Mouse (Mus musculus) hindbrain, embryonic 10.5 days (tissue): ENCODE results near the gene Toporsl. TPM values are rescaled to one million over a fixed set of nuclear protein-coding genes. Genes with fewer than 3 reads are reported as not detected.

Experiments
- DNase-seq: peaks from one replicate; pipeline ENCODE4 v3.0.0-alpha.2; 2017; ENCODE audit warnings: low spot score
- H3K27ac ChIP-seq: fragments of 300-500 bp; sonication (generic); 2 replicates; pipeline ENCODE4 v1.5.1; 2016; ENCODE audit warnings: mild to moderate bottlenecking, moderate library complexity
- H3K27me3 ChIP-seq: fragments of 300-500 bp; sonication (generic); 2 replicates; pipeline ENCODE4 v1.6.1; 2016; ENCODE audit warnings: mild to moderate bottlenecking; ENCODE audit not compliant: poor library complexity, insufficient read depth, severe bottlenecking
- H3K36me3 ChIP-seq: fragments of 300-500 bp; sonication (generic); 2 replicates; pipeline ENCODE4 v1.6.1; 2016; ENCODE audit warnings: mild to moderate bottlenecking, moderate library complexity
- H3K4me1 ChIP-seq: fragments of 300-500 bp; sonication (generic); replicated peaks from 2 replicates; pipeline ENCODE4 v1.6.1; 2016; ENCODE audit warnings: mild to moderate bottlenecking
- H3K4me3 ChIP-seq: fragments of 300-500 bp; sonication (generic); 2 replicates; pipeline ENCODE4 v1.5.1; 2016; ENCODE audit warnings: mild to moderate bottlenecking, moderate library complexity
- H3K9me3 ChIP-seq: fragments of 300-500 bp; sonication (generic); 2 replicates; pipeline ENCODE4 v1.6.1; 2016; ENCODE audit warnings: mild to moderate bottlenecking, moderate library complexity
- WGBS: fragments of 180-500 bp; shearing (Covaris S2); methylation state at CpG from one replicate; pipeline ENCODE4 v1.1.7; 2016; 5-methylcytosine and 5-hydroxymethylcytosine counted together
- polyA plus RNA-seq: library from polyadenylated mRNA; unstranded; fragments of >200 nt; fragmentation: Nextera tagmentation; extraction: Ambion mirVana; gene quantifications from 2 replicates; pipeline ENCODE4 v1.2.1, GENCODE M21; 2016

Toporsl gene
- polyA plus RNA-seq: not detected in 2 replicates

DNA sequence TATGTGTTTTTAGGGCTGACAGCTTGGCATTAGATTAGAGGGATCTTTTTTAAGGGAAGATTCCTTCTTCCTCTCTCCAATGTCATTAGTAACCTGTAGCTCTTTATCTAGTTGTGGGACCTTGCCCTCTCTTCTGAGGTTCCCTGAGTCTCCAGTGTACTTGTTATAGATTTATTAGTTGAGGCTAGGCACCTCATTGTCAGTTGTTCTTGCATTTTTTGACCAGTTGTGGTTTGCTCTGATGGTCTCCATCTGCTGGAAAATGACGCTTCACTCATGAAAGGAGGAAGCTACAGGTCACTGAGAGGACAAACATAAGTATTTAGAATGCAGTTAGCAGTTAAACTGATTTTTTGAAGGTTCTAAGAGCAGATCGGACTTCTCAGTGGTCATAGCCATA, at the start of gene Toporsl:
Gene Toporsl, plus strand, starts transcription at position 348 of the 400 bp plus-strand sequence.
- Histone ChIP-seq H3K4me1 (no peaks in the 10 kb centered on the region), H3K36me3 (no peaks in the 10 kb centered on the region), H3K9me3 (no peaks in the 10 kb centered on the region), H3K27ac (no peak within 1 kb of the TSS), H3K4me3 (no peak within 1 kb of the TSS), H3K27me3 (no peaks in the 10 kb centered on the region)
- no peak for DNase-seq
- WGBS: 81% methylated on average over 2 of the region's 2 CpGs

DNA sequence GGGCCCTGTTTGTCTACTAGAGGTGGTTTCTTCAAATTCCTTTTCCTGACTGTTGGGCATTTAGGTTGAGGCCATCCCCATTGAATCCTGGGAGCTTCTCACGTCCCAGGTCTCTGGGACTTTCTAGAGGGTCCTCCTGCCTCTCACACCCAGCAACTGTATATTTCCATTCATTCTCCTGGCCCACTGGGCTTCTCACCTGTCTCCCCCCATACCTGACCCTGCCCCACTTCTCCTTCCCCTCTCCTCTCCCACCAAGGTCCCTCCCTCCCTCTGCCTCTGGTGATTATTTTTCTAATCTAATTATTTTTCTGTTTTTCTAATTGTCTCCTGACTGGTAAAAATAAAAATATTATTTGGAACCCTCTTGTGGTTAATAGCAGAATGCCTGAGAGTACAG, 38.4 kb upstream of the Toporsl start:
- no peak overlapping the region for H3K27ac ChIP-seq
- 66% methylated on average over 1 of the region's 1 CpGs for WGBS
- no peak for DNase-seq

GRCm38 (mm10) chr4:52558080-52558479, 38.0 kb upstream of the Toporsl start:
- Histone ChIP-seq H3K9me3 (no peaks in the 10 kb centered on the region), H3K27ac (no peak overlapping the region)
- DNase-seq: no peak

More for the DNA sequence above, 38.4 kb upstream of the Toporsl start:
- Histone ChIP-seq H3K9me3 (no peaks in the 10 kb centered on the region), H3K36me3 (no peaks in the 10 kb centered on the region), H3K4me1 (0 out of 2 replicates have a peak, but pooled peaks cover 4% of the 10 kb centered on the region), H3K27me3 (no peaks in the 10 kb centered on the region), H3K4me3 (no peak overlapping the region)

GRCm38 (mm10) chr4:52563859-52564258, 32.2 kb upstream of the Toporsl start:
- no peak for DNase-seq
- H3K4me3 ChIP-seq: no peak overlapping the region
- WGBS: 91% methylated on average over 1 of the region's 1 CpGs
- no peaks in the 10 kb centered on the region for H3K27me3 ChIP-seq
- H3K9me3 ChIP-seq: no peaks in the 10 kb centered on the region
- H3K36me3 ChIP-seq: no peaks in the 10 kb centered on the region
- H3K27ac ChIP-seq: no peak overlapping the region
- H3K4me1 ChIP-seq: no peaks in the 10 kb centered on the region

More at GRCm38 (mm10) chr4:52558080-52558479, 38.0 kb upstream of the Toporsl start:
- Histone ChIP-seq H3K36me3 (no peaks in the 10 kb centered on the region), H3K4me1 (0 out of 2 replicates have a peak, but pooled peaks cover 4% of the 10 kb centered on the region), H3K4me3 (no peak overlapping the region), H3K27me3 (no peaks in the 10 kb centered on the region)
- 39% methylated on average over 1 of the region's 1 CpGs for WGBS

DNA sequence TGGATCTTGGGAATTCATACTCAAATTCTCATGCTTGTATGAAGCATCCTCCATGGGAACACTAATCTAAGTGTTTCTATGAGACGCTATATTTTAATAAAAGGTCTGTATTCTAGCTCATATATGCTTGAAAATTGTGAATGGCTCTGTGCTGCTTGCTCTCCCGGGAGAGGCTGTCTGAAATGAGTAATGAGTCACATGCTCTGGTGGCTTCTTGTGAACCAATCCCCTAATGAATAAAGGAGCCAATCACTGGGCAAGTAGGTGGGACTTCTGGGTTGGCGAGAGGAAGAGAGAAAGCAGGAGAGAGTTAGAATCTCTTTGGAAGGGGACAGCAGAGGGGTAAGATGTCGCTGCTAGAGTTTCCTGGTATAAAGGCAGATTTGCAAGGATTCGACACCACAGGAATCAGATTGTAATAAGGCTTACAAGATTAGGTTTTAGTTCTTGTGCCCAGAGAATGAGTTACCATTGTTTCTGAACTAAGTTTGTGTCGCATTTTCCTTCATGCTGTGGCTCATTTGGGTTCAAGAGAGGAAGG, 9.8 kb upstream of the Toporsl start:
- Histone ChIP-seq H3K36me3 (no peaks in the 10 kb centered on the region), H3K9me3 (no peaks in the 10 kb centered on the region), H3K27ac (no peak overlapping the region), H3K4me1 (no peaks in the 10 kb centered on the region), H3K27me3 (no peaks in the 10 kb centered on the region), H3K4me3 (no peak overlapping the region)
- no peak for DNase-seq
- 74% methylated on average over 6 of the region's 6 CpGs for WGBS

DNA sequence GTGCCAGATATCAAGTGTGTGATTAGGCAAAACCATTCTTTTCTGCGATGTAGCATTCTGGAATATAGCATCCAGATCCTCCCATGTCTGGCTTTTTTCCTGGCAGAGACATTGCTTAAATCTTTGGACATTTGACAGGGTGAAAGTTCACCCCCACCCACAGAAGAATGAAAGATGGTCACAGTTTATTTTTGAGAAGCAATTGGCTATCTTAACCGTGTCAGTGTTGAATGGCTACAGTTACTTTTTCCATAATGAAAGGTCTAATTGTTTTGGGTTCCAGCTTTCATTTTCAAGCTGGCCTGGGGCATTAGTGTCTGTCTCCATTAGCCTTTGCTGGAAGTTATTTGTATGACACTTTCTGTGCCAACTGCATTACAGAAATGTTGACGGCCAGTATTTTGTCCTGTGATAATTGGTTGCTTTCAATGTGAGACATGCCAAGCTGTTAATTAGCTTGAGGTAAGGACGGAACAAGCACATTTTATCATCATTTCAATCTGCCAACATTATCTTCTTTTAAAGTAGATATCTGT, 2.2 kb upstream of the Toporsl start:
- H3K36me3 ChIP-seq: no peaks in the 10 kb centered on the region
- WGBS: 80% methylated on average over 4 of the region's 4 CpGs
- no peak for DNase-seq

GRCm38 (mm10) chr4:52594632-52595031, 1.4 kb upstream of the Toporsl start:
- no peaks in the 10 kb centered on the region for H3K4me1 ChIP-seq
- no peak overlapping the region for H3K27ac ChIP-seq
- no peaks in the 10 kb centered on the region for H3K27me3 ChIP-seq
- H3K9me3 ChIP-seq: no peaks in the 10 kb centered on the region
- H3K36me3 ChIP-seq: no peaks in the 10 kb centered on the region
- DNase-seq: no peak
- 92% methylated on average over 13 of the region's 13 CpGs for WGBS
- H3K4me3 ChIP-seq: no peak overlapping the region

More for the DNA sequence above, 2.2 kb upstream of the Toporsl start:
- Histone ChIP-seq H3K4me3 (no peak overlapping the region), H3K9me3 (no peaks in the 10 kb centered on the region), H3K4me1 (no peaks in the 10 kb centered on the region), H3K27me3 (no peaks in the 10 kb centered on the region), H3K27ac (no peak overlapping the region)

DNA sequence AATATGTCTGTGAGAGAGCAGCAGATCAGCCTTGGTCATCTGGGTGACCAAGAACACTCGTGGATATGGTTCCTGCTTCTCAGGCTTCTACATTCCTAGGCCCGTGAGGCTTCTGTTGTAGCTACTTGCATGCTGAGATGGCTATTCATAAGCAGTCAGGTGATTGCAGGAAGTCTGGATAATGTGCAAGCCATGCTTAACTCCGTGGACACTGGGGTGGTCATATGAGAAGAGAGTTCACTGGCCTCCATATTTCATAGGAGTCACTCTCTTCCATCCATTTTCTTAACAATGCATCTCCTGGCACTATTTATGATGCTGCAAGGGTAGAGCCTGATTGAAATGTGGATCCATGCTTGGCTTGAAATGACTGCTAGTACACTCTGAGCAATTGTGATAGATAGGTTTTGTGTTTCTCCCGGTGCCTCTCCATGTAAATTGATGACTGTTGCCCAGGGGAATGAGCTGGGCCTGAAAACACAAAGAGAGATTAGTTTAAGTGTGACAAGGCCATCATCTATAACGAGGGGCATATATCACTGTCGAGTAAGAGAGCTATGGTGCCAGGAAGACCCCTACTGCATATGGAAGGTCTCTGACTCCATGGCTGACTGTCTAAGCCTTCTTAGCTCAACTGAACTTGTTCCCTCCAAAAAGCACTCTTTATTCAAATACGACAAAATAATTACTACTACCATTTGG, 2.3 kb downstream of the Toporsl start:
- H3K4me3 ChIP-seq: no peak overlapping the region
- no peak for DNase-seq
- no peaks in the 10 kb centered on the region for H3K36me3 ChIP-seq
- no peaks in the 10 kb centered on the region for H3K4me1 ChIP-seq
- H3K27ac ChIP-seq: no peak overlapping the region
- peaks cover 3% of the 10 kb centered on the region; the same call in 1 of the 2 replicates for H3K9me3 ChIP-seq
- 69% methylated on average over 7 of the region's 7 CpGs for WGBS
- no peaks in the 10 kb centered on the region for H3K27me3 ChIP-seq

DNA sequence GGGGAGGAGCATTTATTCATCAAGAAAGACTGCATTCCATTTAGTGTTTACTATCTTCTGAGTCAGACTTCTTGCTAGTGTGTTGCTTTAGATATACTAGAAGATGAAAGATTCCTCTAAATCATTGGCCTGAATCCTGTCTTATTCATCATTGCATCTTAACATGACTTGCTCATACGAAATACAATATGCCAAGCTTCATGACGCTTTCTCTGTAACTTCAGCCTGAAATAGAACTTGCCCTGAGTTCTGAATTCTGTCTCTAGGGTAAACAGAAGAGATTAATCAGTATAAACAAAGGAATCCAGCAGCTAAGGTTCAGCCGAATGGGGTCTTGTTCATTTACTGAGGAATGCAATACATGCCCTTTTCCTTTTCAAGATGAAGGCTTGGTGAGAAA, 10.8 kb downstream of the Toporsl start:
- Histone ChIP-seq H3K9me3 (no peaks in the 10 kb centered on the region), H3K4me3 (no peak overlapping the region), H3K36me3 (no peaks in the 10 kb centered on the region), H3K27me3 (no peaks in the 10 kb centered on the region), H3K4me1 (no peaks in the 10 kb centered on the region), H3K27ac (no peak overlapping the region)
- 72% methylated on average over 3 of the region's 3 CpGs for WGBS
- DNase-seq: no peak

- no peaks in the 10 kb centered on the region for H3K9me3 ChIP-seq
- H3K36me3 ChIP-seq: no peaks in the 10 kb centered on the region
- 81% methylated on average over 6 of the region's 6 CpGs for WGBS
- H3K4me1 ChIP-seq: no peaks in the 10 kb centered on the region
- H3K4me3 ChIP-seq: no peak overlapping the region
- H3K27ac ChIP-seq: no peak overlapping the region
- H3K27me3 ChIP-seq: no peaks in the 10 kb centered on the region
- no peak for DNase-seq
These were observed 38.9 kb downstream of the Toporsl start for GRCm38 (mm10) chr4:52634986-52635385.

DNA sequence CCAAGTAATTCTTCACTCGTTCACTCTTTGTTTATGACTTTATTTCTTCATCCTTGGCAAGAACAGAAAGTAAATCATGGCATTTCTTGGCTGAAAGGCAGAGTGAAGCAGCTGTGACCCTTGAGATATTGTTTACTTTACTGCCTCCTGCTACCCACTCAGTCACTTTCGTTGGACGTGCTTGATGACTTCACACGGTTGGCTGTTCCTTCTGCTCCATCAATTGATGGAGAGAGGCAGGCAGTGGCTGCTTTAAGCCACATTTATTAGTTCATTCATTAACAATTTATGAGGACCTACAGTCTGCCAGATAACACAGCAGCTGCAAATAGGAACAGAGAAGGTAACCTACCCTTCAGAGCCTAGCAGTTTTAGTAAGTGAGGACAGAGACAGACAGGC, 51.7 kb downstream of the Toporsl start:
- no peak overlapping the region for H3K4me3 ChIP-seq
- H3K27me3 ChIP-seq: no peaks in the 10 kb centered on the region
- H3K27ac ChIP-seq: no peak overlapping the region
- DNase-seq: no peak
- H3K9me3 ChIP-seq: no peaks in the 10 kb centered on the region
- 74% methylated on average over 4 of the region's 4 CpGs for WGBS
- H3K4me1 ChIP-seq: no peaks in the 10 kb centered on the region
- no peaks in the 10 kb centered on the region for H3K36me3 ChIP-seq

- no peak overlapping the region for H3K4me3 ChIP-seq
- no peak for DNase-seq
These were observed 63.6 kb downstream of the Toporsl start for GRCm38 (mm10) chr4:52659701-52660100.

DNA sequence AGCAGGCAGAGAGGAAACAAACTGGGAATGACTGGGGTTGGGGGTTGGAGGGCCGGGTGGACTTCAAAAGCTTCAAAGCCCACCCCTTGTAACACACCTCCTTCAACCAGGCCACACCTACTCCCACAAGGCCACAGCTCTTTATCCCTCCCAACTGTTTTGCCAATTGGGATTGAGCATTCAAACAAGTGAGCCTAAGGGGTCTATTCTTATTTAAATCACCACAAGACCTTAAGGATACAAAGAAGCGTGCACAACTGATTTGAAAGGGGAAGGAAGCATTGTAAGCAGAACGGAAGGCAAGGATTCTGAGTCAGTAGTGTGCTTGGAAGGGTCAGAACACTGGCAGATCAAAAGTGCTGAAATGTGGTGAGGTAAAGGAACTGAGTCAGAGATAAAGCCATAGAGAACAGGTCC, 64.6 kb downstream of the Toporsl start:
- Histone ChIP-seq H3K4me3 (peak overlapping the region; percentile 30), H3K27ac (peak overlapping the region; percentile 69), H3K36me3 (no peaks in the 10 kb centered on the region), H3K4me1 (peaks cover 8% of the 10 kb centered on the region; the same call in 1 of the 2 replicates), H3K27me3 (no peaks in the 10 kb centered on the region), H3K9me3 (no peaks in the 10 kb centered on the region)
- WGBS: 16% methylated on average over 3 of the region's 3 CpGs
- peak; percentile 36 for DNase-seq

More at GRCm38 (mm10) chr4:52659701-52660100, 63.6 kb downstream of the Toporsl start:
- H3K27me3 ChIP-seq: no peaks in the 10 kb centered on the region
- H3K9me3 ChIP-seq: no peaks in the 10 kb centered on the region
- H3K4me1 ChIP-seq: peaks cover 8% of the 10 kb centered on the region; the same call in 1 of the 2 replicates
- H3K27ac ChIP-seq: no peak overlapping the region
- no peaks in the 10 kb centered on the region for H3K36me3 ChIP-seq
